Mouse (Mus musculus): ENCODE measurements around the gene Shroom3. TPM values are rescaled to one million over a fixed set of nuclear protein-coding genes. Genes with fewer than 3 reads are reported as not detected.

Gene Shroom3
- total and polyA plus RNA-seq, 3 experiments, result 0.04 to 0.11 TPM; not detected in 1

DNA sequence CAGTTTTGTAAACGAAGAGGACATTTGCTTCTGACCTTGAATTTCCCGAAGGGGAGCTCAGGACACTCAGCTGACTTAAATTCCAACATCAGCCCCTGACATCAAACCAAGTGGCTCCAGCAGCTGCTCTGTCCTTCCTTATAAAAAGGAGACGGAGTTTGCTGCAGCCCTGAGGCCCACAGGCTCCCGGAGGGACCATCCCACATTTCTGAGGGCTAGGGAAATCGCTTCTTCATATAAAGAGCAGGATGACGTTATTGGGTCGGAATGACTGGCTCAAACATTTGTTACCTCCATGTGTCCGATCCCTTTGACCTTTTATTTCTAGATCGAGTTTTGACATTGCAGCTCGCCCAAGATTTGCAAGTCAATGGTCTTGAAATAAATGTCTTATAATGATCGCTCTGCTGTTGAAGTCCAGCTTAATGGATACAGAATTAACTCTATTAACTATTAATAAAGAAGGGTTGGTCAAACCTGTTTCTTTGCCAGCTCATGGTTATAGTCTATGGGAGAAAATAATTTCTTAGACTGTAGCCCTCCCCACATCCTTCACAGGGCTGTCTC is 102.7 kb downstream of the Shroom3 start:
- Histone ChIP-seq H3K27me3 (replicated peaks) (no peaks in the 10 kb centered on the region), H3K9me3 (replicated peaks; ENCODE audit: low read length) (peaks cover 1% of the 10 kb centered on the region), H3K4me1 (ENCODE audit: control insufficient read depth in 1 of 2, insufficient read depth in 2 of 2) (no peaks in the 10 kb centered on the region), H3K27ac (ENCODE audit: insufficient read depth, low read depth) (no peak overlapping the region), H3K36me3 (replicated peaks in 1 of 2; ENCODE audit: control insufficient read depth in 1 of 2, insufficient read depth in 1 of 2, low read length in 1 of 2) (no peaks in the 10 kb centered on the region), H3K4me3 (replicated peaks in 1 of 3; ENCODE audit: low read depth in 2 of 3, low read length in 2 of 3, poor library complexity in 1 of 3) (no peak overlapping the region), H3K9ac (ENCODE audit: insufficient read depth, low read depth) (no peak overlapping the region), H3K4me2 (ENCODE audit: insufficient read depth, low read depth, poor library complexity, severe bottlenecking) (no peak overlapping the region), H3K79me2 (replicated peaks; ENCODE audit: control insufficient read depth, extremely low read depth, insufficient read depth, poor library complexity, severe bottlenecking) (no peaks in the 10 kb centered on the region)
- dilution Hi-C loops (cut with MboI; ENCODE audit: extremely low pct_ligation_motif_present, extremely low pct_unique_long_range_greater_than_20kb, low sequenced_read_pairs) (no loop called here), in situ Hi-C loops (cut with MboI; ENCODE audit: low pct_ligation_motif_present, low pct_unique_long_range_greater_than_20kb, low sequenced_read_pairs) (no loop called here)
- TF ChIP-seq SMC3 (IDR thresholded peaks at IDR 0.05; ENCODE audit: low read depth, low read length), result no peak
- no peak for TF ChIP-seq MEF2A (IDR thresholded peaks at IDR 0.05; ENCODE audit: borderline replicate concordance, low read depth, low read length)
- no peak for TF ChIP-seq ZMIZ1 (IDR thresholded peaks at IDR 0.05; ENCODE audit: low read depth, low read length)
- TF ChIP-seq PAX5 (IDR thresholded peaks at IDR 0.05; ENCODE audit: low read length), result no peak
- TF ChIP-seq TCF12 (IDR thresholded peaks at IDR 0.05; ENCODE audit: low read depth, low read length), result no peak
- no peak for TF ChIP-seq ZC3H11A (IDR thresholded peaks at IDR 0.05; ENCODE audit: low read depth, low read length)
- no peak for TF ChIP-seq POLR2A (IDR thresholded peaks at IDR 0.05; ENCODE audit: low read depth, low read length)
- no peak for TF ChIP-seq MYC (IDR thresholded peaks at IDR 0.05; ENCODE audit: low read depth, low read length)
- TF ChIP-seq JUN (IDR thresholded peaks at IDR 0.05; ENCODE audit: insufficient read depth, low read depth, low read length), result no peak
- no peak for TF ChIP-seq EP300 (IDR thresholded peaks at IDR 0.05; ENCODE audit: low read length)
- no peak for TF ChIP-seq MAFK (IDR thresholded peaks at IDR 0.05; ENCODE audit: insufficient replicate concordance, low read length)
- TF ChIP-seq RAD21 (IDR thresholded peaks at IDR 0.05; ENCODE audit: low read depth, low read length), result no peak
- no peak for TF ChIP-seq NRF1 (IDR thresholded peaks at IDR 0.05; ENCODE audit: low read depth, low read length)
- no peak for TF ChIP-seq ELF1 (IDR thresholded peaks at IDR 0.05; ENCODE audit: low read depth, low read length)
- no peak for TF ChIP-seq POLR2AphosphoS2 (IDR thresholded peaks at IDR 0.05; ENCODE audit: low read depth, low read length)
- no peak for TF ChIP-seq GABPA (IDR thresholded peaks at IDR 0.05; ENCODE audit: insufficient replicate concordance, low read depth, low read length)
- no peak for TF ChIP-seq E2F4 (IDR thresholded peaks at IDR 0.05; ENCODE audit: insufficient replicate concordance, low read depth, low read length)
- no peak for DNase-seq (ENCODE audit: extremely low read depth)

DNA sequence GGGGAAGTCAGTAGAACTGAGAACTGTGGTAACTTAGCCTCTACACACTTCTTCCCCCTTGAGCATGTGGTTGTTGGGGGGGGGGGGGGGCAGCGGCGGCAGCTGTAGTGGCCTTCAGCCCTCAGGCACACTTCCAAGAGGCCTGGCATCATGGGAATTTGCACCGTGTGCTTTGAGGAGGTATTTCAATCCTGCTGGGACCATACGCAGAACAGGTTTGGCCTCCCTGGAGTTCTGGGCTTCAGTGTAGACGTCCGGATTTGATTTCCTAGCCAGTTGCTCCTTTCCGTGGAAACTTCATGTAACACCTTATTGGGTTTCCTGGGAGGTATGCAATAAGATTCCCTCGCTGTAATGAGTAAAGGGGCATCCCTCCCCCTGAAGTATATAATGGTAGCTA is 105.8 kb downstream of the Shroom3 start:
- no peaks in the 10 kb centered on the region for H3K4me1 ChIP-seq (ENCODE audit: control insufficient read depth in 1 of 2, insufficient read depth in 2 of 2)
- DNase-seq (ENCODE audit: extremely low read depth), result no peak
- no peak overlapping the region for H3K4me2 ChIP-seq (ENCODE audit: insufficient read depth, low read depth, poor library complexity, severe bottlenecking)
- in situ Hi-C loops (cut with MboI; ENCODE audit: low pct_ligation_motif_present, low pct_unique_long_range_greater_than_20kb, low sequenced_read_pairs), result no loop called here
- H3K79me2 ChIP-seq (replicated peaks; ENCODE audit: control insufficient read depth, extremely low read depth, insufficient read depth, poor library complexity, severe bottlenecking), result no peaks in the 10 kb centered on the region
- H3K4me3 ChIP-seq (replicated peaks in 1 of 3; ENCODE audit: low read depth in 2 of 3, low read length in 2 of 3, poor library complexity in 1 of 3), result no peak overlapping the region
- H3K9ac ChIP-seq (ENCODE audit: insufficient read depth, low read depth), result no peak overlapping the region
- H3K9me3 ChIP-seq (replicated peaks; ENCODE audit: low read length), result no peaks in the 10 kb centered on the region
- no peak overlapping the region for H3K27ac ChIP-seq (ENCODE audit: insufficient read depth, low read depth)
- TF ChIP-seq RCOR1 (conservative IDR thresholded peaks at IDR 0.05; ENCODE audit: low read depth, low read length) (no peak), USF2 (conservative IDR thresholded peaks at IDR 0.05; ENCODE audit: low read depth, low read length) (no peak), E2F4 (IDR thresholded peaks at IDR 0.05; ENCODE audit: insufficient replicate concordance, low read depth, low read length) (no peak), BHLHE40 (IDR thresholded peaks at IDR 0.05; ENCODE audit: low read depth, low read length) (no peak), SIN3A (IDR thresholded peaks at IDR 0.05; ENCODE audit: low read length) (no peak), IRF4 (IDR thresholded peaks at IDR 0.05; ENCODE audit: low read depth, low read length) (no peak), ZNF384 (IDR thresholded peaks at IDR 0.05; ENCODE audit: low read depth, low read length) (no peak), SMC3 (IDR thresholded peaks at IDR 0.05; ENCODE audit: low read depth, low read length) (no peak), POLR2A (IDR thresholded peaks at IDR 0.05; ENCODE audit: low read depth, low read length) (no peak), CTCF (conservative IDR thresholded peaks at IDR 0.05 in 1 of 2, IDR thresholded peaks at IDR 0.05 in 1 of 2; ENCODE audit: low read depth in 2 of 2, low read length in 2 of 2) (no peak), NRF1 (IDR thresholded peaks at IDR 0.05; ENCODE audit: low read depth, low read length) (no peak), KAT2A (IDR thresholded peaks at IDR 0.05; ENCODE audit: insufficient replicate concordance, low read length) (no peak)
- no peaks in the 10 kb centered on the region for H3K36me3 ChIP-seq (replicated peaks in 1 of 2; ENCODE audit: control insufficient read depth in 1 of 2, insufficient read depth in 1 of 2, low read length in 1 of 2)
- no peaks in the 10 kb centered on the region for H3K27me3 ChIP-seq (replicated peaks)
- dilution Hi-C loops (cut with MboI; ENCODE audit: extremely low pct_ligation_motif_present, extremely low pct_unique_long_range_greater_than_20kb, low sequenced_read_pairs), result no loop called here
